Mouse (Mus musculus): ENCODE measurements around the gene Cdcp1. TPM values are rescaled to one million over a fixed set of nuclear protein-coding genes. Genes with fewer than 3 reads are reported as not detected.

Cdcp1 gene
- total RNA-seq, 2 experiments from 2014 or later: 0.48 to 0.99 TPM

DNA sequence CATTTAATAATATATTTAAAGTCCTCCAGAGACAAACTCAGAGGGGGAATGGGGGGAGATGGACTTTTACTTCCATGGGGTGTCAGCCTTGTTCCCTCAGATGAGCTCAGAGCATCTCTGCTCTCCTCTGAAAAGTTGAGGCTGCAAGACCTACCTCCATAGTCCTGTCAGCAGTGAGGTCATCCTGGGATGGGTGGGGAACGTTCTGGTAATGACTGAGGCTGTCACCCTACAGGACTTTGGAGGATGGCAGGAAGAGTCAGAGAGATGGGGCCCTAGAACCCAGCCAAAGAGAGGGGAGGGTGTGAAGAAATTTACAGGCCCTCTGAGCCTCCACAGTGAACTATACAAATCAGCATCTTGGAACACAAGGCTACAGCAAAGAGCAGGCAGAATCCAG lies 64.3 kb downstream of the Cdcp1 start:
- DNase-seq: no peak

GRCm38 (mm10) chr9:123150241-123151020 lies 65.4 kb downstream of the Cdcp1 start, which contains the start of gene Clec3b:
TSS of gene Clec3b (plus strand) at chr9:123150946.
- peak; percentile 64 for DNase-seq

GRCm38 (mm10) chr9:123148430-123148829 lies 67.4 kb downstream of the Cdcp1 start:
- no peak for DNase-seq

GRCm38 (mm10) chr9:123139887-123140614 lies 75.8 kb downstream of the Cdcp1 start:
- DNase-seq: no peak

DNA sequence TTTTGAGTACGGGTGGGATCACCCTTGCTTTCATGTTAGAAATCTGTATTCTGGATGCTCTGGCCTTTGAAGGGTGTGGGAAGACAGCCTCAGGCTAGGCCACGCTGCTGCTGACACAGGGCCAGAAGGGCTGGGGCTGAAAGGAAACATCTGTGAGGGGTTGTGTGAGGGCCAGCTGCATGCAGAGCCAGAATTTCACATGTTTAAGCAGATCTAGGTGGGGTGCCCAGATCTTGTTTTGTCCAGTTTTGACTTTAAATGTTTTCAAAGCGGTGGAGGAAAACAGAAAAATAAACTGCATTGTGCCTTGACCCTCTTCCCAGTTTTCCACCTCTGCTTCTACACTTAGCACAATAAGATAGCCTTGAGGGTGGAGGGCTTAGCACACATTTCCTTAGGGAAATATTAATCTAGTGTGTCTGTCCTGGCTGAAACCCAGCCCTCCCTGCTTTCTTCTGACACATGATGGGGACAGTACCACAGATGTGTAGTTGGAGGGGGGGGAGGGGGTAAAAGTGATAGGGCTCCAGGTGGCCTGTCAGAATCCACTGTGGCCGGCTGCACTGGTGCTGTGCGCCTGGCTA lies 76.9 kb downstream of the Cdcp1 start:
- DNase-seq: peak; percentile 57

- no peak for DNase-seq
Observed at GRCm38 (mm10) chr9:123136953-123137682, 78.7 kb downstream of the Cdcp1 start.

GRCm38 (mm10) chr9:123132994-123133393 lies 82.8 kb downstream of the Cdcp1 start:
- no peak for DNase-seq

DNA sequence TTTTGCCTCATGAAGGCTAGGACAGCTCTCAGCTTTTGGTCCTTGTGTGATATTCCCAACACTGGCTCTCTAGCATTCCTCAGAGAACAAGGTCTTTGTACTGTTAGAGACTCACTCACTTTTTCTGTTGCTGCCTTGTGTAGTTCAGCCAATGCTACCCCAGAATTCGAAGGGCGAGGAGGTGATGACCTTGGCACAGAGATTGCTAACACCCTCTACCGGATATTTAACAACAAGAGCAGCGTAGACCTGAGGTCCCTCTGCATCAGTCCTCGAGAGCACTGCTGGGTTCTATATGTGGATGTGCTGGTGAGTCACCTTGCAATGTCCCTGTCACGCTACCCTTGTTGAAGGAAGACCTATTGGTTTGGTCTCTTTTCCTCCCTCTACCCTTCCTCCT lies 88.2 kb downstream of the Cdcp1 start:
- no peak for DNase-seq

DNA sequence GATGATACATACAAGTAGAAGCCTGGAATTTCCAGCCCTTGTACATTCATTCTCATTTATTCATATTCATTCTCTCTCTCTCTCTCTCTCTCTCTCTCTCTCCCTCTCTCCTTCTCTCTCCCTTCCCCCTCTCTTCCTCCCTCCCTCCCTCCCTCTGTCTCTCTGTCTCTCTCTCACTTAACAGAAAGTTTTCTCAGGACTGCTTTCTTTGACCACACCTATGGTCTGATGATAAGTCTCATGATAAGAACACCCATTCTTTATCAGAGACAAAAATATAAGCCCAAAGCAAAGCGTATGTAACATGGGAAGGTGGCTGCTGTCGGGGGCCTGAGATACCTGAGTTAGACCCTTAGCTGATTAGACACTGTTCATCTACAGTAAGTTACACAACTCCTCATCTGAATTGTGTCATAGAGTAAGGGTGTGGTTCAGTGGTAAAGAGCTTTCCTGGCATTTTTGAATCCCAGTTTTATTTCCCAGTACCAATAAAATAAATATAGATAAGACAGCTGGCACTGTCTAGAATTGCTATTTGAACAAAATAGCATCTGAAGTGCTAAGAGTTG lies 91.3 kb downstream of the Cdcp1 start:
- no peak for DNase-seq

- DNase-seq: peak; percentile 18
Observed at GRCm38 (mm10) chr9:123123571-123124412, 92.0 kb downstream of the Cdcp1 start.

- no peak for DNase-seq
Observed at GRCm38 (mm10) chr9:123123017-123123416, 92.8 kb downstream of the Cdcp1 start.

Other genes with a start within 250 kb of the Cdcp1 start
- 10 to 100 TPM; 15.0 to 18.4 TPM for gene Tmem42, start 194.7 kb downstream of the Cdcp1 start, total RNA-seq (2021)
- gene Tgm4, start 181.3 kb downstream of the Cdcp1 start, total RNA-seq (2021): under 1 TPM; 0.21 to 0.82 TPM
- 10 to 100 TPM; 54.8 to 61.9 TPM for gene Zdhhc3, start 102.8 kb downstream of the Cdcp1 start, total RNA-seq (2021)
- gene Exosc7, start 102.8 kb downstream of the Cdcp1 start, total RNA-seq (2021): 10 to 100 TPM; 40.7 to 44.3 TPM
- gene Clec3b, start 65.1 kb downstream of the Cdcp1 start, total RNA-seq (2021): 10 to 100 TPM; 51.8 to 56.9 TPM
- gene Tmem158, start 44.7 kb upstream of the Cdcp1 start, total RNA-seq (2021): 10 to 100 TPM; 13.6 to 16.1 TPM
- gene Lars2, start 150.9 kb upstream of the Cdcp1 start, total RNA-seq (2021): 10 to 100 TPM; 60.3 to 97.7 TPM

Measured in adrenal gland, postnatal 10 days (tissue).